Mouse (Mus musculus) NIH3T3 (cell line): ENCODE data around the gene Gm6812.
"Not testable (repeated sequence)": the region's sequence is repeated elsewhere in the genome, so short reads cannot be mapped to it uniquely, and the experiment has no call there.

Experiments used
- DNase-seq: peaks from one replicate; pipeline ENCODE4 v3.0.0-alpha.2; 2012; ENCODE audit warnings: low read depth

The Gm6812 gene

DNA sequence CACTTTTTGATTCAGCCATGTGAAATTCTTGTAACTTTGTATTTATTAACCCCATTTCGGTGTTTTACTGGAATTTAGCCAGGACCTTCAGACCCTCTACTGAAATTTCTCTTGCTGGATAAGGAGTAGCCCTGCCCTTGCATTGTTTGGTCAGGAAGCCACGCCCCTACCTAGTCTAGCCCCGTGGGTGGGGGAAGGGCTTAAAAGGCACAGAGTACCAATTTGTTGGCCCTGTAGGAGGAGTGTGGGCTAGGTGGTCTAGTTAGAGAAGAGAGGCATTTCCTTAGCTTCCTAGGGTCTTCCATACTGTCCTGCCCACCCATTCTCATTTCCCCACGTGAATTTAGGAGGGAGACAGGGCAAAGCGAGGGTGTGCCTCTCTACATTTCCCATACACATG lies at the start of gene Gm6812:
Gene Gm6812, minus strand, starts transcription at position 101 of the 400 bp plus-strand sequence.
- not testable (repeated sequence) for DNase-seq

DNA sequence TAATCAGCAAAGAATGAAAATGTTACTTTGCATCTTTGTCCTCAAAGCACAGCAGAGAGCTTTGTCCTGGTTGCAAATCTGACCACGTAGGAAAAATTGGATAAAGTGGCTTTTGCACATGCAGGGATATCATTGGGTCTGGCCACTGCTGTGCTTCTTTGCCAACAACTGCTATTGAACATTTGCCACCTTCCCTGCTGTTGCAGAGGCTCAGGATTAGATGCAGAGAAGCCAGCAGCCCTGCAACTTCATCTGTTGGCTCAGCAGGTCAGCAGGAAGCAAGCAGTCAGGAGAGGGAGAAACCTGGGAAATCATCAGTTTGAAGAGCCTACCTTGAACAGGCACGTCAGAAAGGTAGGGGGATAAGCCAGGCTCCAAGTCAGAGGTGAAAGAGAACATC lies 27.7 kb downstream of the Gm6812 start:
- DNase-seq: no peak
